Mouse (Mus musculus) macrophage (primary cell): ENCODE results near the gene Btrc. TPM values are rescaled to one million over a fixed set of nuclear protein-coding genes. Genes with fewer than 3 reads are reported as not detected.
"Not testable (repeated sequence)": the region's sequence is repeated elsewhere in the genome, so short reads cannot be mapped to it uniquely, and the experiment has no call there.

ENCODE experiments used
- H3K27ac ChIP-seq: fragments of 350-480 bp; formaldehyde crosslinking; 2 replicates; pipeline ENCODE4 v1.9.0; 2021
- H3K36me3 ChIP-seq: fragments of 350-480 bp; formaldehyde crosslinking; 2 replicates; pipeline ENCODE4 v1.9.0; 2021; ENCODE audit errors: inconsistent target
- H3K4me3 ChIP-seq: fragments of 350-480 bp; formaldehyde crosslinking; 2 replicates; pipeline ENCODE4 v1.9.0; 2021; ENCODE audit errors: inconsistent target
- H3K79me2 ChIP-seq: fragments of 350-480 bp; formaldehyde crosslinking; 2 replicates; pipeline ENCODE4 v1.9.0; 2021; ENCODE audit errors: inconsistent target
- WGBS: methylation state at CpG from one replicate; pipeline ENCODE4 v1.1.7; 2026; ENCODE audit warnings: inconsistent platforms; ENCODE audit not compliant: missing documents; 5-methylcytosine and 5-hydroxymethylcytosine counted together
- polyA plus RNA-seq: library from polyadenylated mRNA; stranded (reverse); fragments of 250-400 nt; gene quantifications from 3 replicates; pipeline ENCODE4 v1.2.4, GENCODE M21; 2018; ENCODE audit warnings: inconsistent platforms
- total RNA-seq, 78 experiments: library from RNA; depleted of rRNA; stranded (reverse); fragments of 250-400 nt; gene quantifications; 1 replicate in 9 of 78; 2 replicates in 24 of 78; 3 replicates in 43 of 78; 4 replicates in 2 of 78; pipeline ENCODE4 v1.2.4; 2018; ENCODE audit warnings: inconsistent platforms in 56 of 78

Gene Btrc
- total RNA-seq (2018; cell fraction: chromatin; rRNA removed), result 10 to 100 TPM; 37.1 to 86.5 (median 71.8) TPM
- 10 to 100 TPM in 18 of 26 experiments, 1 to 10 TPM in 8; 6.9 to 13.8 (median 11.2) TPM for total RNA-seq (2018; cell fraction: cytosol; rRNA removed)
- total RNA-seq (2018; cell fraction: nucleus; rRNA removed), result 10 to 100 TPM; 19.1 to 58.8 (median 40.5) TPM
- 8.7 to 11.0 TPM (median 9.0 TPM) in 3 replicates for polyA plus RNA-seq

GRCm38 (mm10) chr19:45363384-45363926 is at the start of gene Btrc:
Gene Btrc (plus strand): TSS chr19:45363734.
- H3K27ac ChIP-seq, result 0 out of 2 replicates have a peak within 1 kb of the TSS, but pooled peaks have one; percentile 7
- H3K79me2 ChIP-seq, result peaks cover 11% of the 10 kb centered on the region; the same call in 1 of the 2 replicates
- WGBS, result 1% methylated on average over 42 of the region's 42 CpGs
- peak within 1 kb of the TSS; percentile 65 for H3K4me3 ChIP-seq
- no peaks in the 10 kb centered on the region for H3K36me3 ChIP-seq

- H3K36me3 ChIP-seq, result no peaks in the 10 kb centered on the region
- H3K4me3 ChIP-seq, result no peak overlapping the region
- H3K79me2 ChIP-seq, result no peaks in the 10 kb centered on the region
- 76% methylated on average over 13 of the region's 13 CpGs for WGBS
- H3K27ac ChIP-seq, result no peak overlapping the region
Observed at GRCm38 (mm10) chr19:45317473-45317882, 46.1 kb upstream of the Btrc start.

DNA sequence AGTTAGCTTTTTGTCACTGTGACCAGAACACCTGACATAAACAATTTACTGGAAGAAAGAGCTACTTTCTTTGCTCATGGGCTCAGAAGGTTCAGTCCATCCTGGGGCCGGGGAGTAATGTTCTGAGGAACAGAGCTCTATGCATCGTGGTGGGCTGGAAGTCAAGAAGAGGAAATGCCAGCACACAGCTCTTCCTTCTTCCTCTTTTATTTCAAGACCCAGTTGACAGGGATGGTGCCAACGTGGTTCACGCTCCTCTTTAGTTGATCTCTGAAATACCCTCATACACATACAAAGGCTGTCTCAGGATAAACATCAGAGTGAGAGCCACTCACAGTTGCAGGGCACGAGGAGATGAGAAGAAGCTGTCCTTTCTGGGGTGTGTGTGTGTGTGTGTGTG is 42.5 kb upstream of the Btrc start:
- 8% methylated on average over 4 of the region's 5 CpGs for WGBS
- H3K4me3 ChIP-seq, result no peak overlapping the region
- no peaks in the 10 kb centered on the region for H3K36me3 ChIP-seq
- H3K27ac ChIP-seq, result no peak overlapping the region
- no peaks in the 10 kb centered on the region for H3K79me2 ChIP-seq

- Histone ChIP-seq H3K27ac (no peak overlapping the region), H3K79me2 (no peaks in the 10 kb centered on the region), H3K4me3 (no peak overlapping the region), H3K36me3 (no peaks in the 10 kb centered on the region)
- WGBS, result 94% methylated on average over 3 of the region's 3 CpGs
Observed at GRCm38 (mm10) chr19:45329039-45329438, 34.5 kb upstream of the Btrc start.

DNA sequence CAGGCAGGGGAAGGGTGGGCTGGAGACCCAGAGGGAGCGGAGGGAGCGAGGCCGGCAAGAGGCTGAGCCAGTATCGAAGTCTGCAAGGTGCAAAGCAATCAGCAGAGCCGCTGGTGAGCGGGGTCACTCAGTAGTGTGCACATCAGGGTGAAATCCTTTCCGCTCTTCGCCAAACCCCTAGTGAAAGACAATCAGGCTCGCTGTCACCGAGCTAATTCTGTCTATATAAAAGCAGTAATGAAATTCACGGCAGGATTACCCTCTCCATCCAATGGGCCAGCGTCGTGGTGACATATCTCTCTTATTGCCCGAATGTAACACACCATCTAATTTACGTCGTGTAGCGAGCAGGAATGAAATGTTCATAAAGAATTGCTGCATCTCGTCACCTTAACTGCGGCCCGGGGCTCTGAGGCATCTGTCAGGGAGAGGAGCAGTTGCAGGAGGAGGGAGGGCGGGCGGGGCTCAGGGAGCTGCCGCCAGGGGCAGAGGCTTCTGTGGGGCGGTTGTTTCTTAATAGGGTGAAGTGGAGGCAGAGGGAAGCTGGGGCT is 33.7 kb upstream of the Btrc start:
- WGBS, result 43% methylated on average over 24 of the region's 24 CpGs
- Histone ChIP-seq H3K79me2 (no peaks in the 10 kb centered on the region), H3K27ac (no peak overlapping the region), H3K36me3 (no peaks in the 10 kb centered on the region), H3K4me3 (no peak overlapping the region)

DNA sequence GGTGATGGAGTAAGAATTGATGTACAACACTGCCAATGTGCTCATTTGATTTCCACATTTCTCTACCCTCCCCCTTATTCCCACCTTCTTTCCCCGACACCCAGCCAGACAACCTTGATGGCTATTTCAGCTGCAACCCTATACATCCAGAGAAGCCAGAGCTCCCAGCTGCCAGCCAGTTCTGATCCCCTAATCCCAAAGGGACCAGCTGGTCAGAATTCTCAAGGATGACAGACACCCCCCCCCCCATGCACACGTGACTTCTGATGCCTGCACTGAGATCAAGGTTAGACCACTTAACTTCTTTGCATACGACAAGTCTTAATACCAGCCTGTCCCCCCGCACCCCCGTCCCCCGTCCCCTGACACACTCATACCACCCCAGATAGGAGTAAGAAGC is 26.8 kb upstream of the Btrc start:
- WGBS, result 93% methylated on average over 6 of the region's 6 CpGs
- Histone ChIP-seq H3K36me3 (no peaks in the 10 kb centered on the region), H3K27ac (no peak overlapping the region), H3K79me2 (no peaks in the 10 kb centered on the region), H3K4me3 (no peak overlapping the region)

- Histone ChIP-seq H3K36me3 (no peaks in the 10 kb centered on the region), H3K27ac (no peak overlapping the region), H3K4me3 (no peak overlapping the region), H3K79me2 (no peaks in the 10 kb centered on the region)
- 79% methylated on average over 8 of the region's 10 CpGs for WGBS
Observed at GRCm38 (mm10) chr19:45338182-45338581, 25.4 kb upstream of the Btrc start.

- no peaks in the 10 kb centered on the region for H3K36me3 ChIP-seq
- H3K79me2 ChIP-seq, result no peaks in the 10 kb centered on the region
- no peak overlapping the region for H3K4me3 ChIP-seq
- no peak overlapping the region for H3K27ac ChIP-seq
- 81% methylated on average over 5 of the region's 5 CpGs for WGBS
Observed at GRCm38 (mm10) chr19:45343941-45344340, 19.6 kb upstream of the Btrc start.

DNA sequence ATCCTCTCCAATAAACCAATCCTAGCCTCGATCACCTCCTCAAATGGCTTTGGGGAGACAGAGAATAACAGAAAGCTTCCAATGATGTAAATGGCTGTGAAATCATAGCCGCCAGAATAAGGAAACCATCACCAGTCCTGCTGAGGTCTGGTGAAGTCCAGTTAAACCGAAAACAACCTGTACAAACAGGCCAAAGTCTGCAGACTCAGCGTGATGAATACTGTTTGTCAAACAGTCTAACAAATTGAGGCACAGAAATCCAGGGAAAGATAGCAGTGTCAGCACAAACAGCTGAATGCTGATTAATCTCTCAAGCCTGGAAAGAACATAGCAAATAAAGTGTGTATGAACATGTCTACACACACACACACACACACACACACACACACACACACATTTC is 15.3 kb upstream of the Btrc start:
- H3K36me3 ChIP-seq, result no peaks in the 10 kb centered on the region
- H3K79me2 ChIP-seq, result no peaks in the 10 kb centered on the region
- 81% methylated on average over 4 of the region's 4 CpGs for WGBS
- H3K27ac ChIP-seq, result no peak overlapping the region
- H3K4me3 ChIP-seq, result no peak overlapping the region

DNA sequence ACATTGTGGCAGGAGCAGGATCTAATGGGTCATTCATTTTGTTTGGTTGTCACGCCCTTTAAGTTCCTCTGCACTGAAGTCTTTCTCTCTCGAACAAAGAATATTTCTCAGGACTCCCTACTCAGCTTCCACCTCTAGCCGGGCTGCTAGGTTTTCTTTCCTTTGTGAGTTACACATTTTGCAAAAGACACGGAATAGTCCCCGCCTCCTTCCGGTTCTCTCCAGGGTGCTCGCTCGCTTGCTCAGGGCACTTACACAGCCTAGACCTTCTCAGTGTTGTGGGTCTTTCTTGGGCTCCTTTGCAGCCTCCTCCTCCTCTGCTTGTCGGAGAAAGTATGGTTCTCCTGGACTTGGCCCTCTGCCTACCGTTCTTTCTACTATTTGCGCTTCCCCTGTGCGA is 13.1 kb upstream of the Btrc start:
- WGBS, result 59% methylated on average over 10 of the region's 12 CpGs
- H3K79me2 ChIP-seq, result no peaks in the 10 kb centered on the region
- H3K27ac ChIP-seq, result no peak overlapping the region
- no peaks in the 10 kb centered on the region for H3K36me3 ChIP-seq
- no peak overlapping the region for H3K4me3 ChIP-seq

GRCm38 (mm10) chr19:45352706-45353105 is 10.8 kb upstream of the Btrc start:
- not testable (repeated sequence) for H3K27ac ChIP-seq, H3K79me2 ChIP-seq, H3K4me3 ChIP-seq, H3K36me3 ChIP-seq
- WGBS, result 98% methylated on average over 6 of the region's 7 CpGs

DNA sequence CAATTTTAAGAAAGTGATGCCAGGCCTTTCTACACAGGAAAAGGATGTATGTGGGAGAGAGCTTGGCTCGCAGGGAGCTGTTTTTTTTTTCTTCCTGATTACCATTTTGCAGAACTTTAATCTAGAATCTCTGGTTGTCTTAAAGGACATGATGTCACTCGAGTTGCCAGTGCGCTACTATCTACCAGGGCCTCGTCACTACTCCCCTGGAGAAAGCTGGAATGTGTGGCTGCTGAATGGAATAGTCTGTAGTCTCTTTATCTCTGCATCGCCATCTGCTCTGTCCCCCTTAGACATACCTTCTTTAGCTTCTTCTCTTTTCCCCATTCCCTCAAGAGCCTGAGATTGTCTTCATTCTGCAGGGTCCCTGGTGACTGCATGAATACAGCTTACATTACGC is 7.9 kb upstream of the Btrc start:
- WGBS, result 61% methylated on average over 6 of the region's 6 CpGs

DNA sequence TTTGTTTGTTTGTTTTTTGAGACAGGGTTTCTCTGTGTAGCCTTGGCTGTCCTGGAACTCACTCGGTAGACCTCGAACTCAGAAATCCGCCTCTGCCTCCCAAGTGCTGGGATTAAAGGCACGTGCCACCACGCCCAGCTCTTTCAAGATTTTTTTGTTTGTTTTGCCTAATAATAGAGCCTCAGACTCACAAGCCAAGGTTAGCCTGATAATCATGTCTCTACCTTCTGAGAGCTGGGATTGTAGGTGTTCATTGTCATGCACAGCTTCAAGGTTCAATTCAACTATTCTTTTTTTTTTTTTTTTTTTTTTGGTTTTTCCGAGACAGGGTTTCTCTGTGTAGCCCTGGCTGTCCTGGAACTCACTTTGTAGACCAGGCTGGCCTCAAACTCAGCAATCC is 6.7 kb upstream of the Btrc start:
- H3K4me3 ChIP-seq, H3K79me2 ChIP-seq, H3K27ac ChIP-seq, H3K36me3 ChIP-seq: not testable (repeated sequence)
- 90% methylated on average over 5 of the region's 6 CpGs for WGBS

More for the DNA sequence above, 7.9 kb upstream of the Btrc start:
- no peak overlapping the region for H3K4me3 ChIP-seq
- H3K79me2 ChIP-seq, result no peaks in the 10 kb centered on the region
- H3K27ac ChIP-seq, result no peak overlapping the region
- H3K36me3 ChIP-seq, result no peaks in the 10 kb centered on the region

DNA sequence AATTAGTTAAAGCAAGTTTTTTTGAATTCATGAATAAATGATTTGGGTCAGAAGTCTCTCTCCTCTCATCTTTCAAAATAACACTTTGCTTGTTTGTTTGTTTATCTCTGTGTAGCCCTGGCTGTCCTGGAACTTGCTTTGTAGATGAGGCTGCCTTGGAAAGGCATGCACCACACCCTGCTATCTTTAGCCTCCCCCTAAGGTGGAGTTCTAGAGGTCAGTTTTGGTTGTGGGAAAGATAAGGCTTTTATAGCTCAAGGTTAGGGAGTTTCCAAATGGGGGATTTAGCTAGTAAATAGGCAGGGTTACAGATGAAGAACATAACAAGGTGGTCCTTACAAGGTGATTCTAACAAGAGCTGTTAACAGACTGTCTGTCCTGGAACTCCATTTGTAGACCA is 3.0 kb upstream of the Btrc start:
- H3K79me2 ChIP-seq, result peaks cover 11% of the 10 kb centered on the region; the same call in 1 of the 2 replicates
- H3K27ac ChIP-seq, result no peak overlapping the region
- H3K4me3 ChIP-seq, result no peak overlapping the region
- no peaks in the 10 kb centered on the region for H3K36me3 ChIP-seq

- peak overlapping the region; percentile 65 for H3K4me3 ChIP-seq
- peaks cover 11% of the 10 kb centered on the region; the same call in 1 of the 2 replicates for H3K79me2 ChIP-seq
- H3K27ac ChIP-seq, result 0 out of 2 replicates have a peak overlapping the region, but pooled peaks have one; percentile 7
- no peaks in the 10 kb centered on the region for H3K36me3 ChIP-seq
- under 1% methylated on average over 16 of the region's 20 CpGs for WGBS
Observed at GRCm38 (mm10) chr19:45363933-45364391, 428 bp downstream of the Btrc start.
